8 mouse cellular contexts compared by ENCODE assay signal in genomic region chr11:106722831-106723361, GRCm38 (mm10). TPM values are rescaled to one million over a fixed set of nuclear protein-coding genes. Genes with fewer than 3 reads are reported as not detected.
DNase-seq lines count a peak whose midpoint lies in the region; ATAC-seq and TF ChIP-seq lines count a peak whose summit lies in the region.

No protein-coding gene starts in this region.

- H3K9ac ChIP-seq in forebrain, embryonic 14.5 days (ENCODE audit: low read length) = no peak overlapping the region

- no peaks in the 10 kb centered on the region for H3K27me3 ChIP-seq in forebrain, embryonic 14.5 days (replicated peaks; ENCODE audit: control insufficient read depth, insufficient read depth, low read length)

- no peaks in the 10 kb centered on the region for H3K36me3 ChIP-seq in forebrain, embryonic 14.5 days (ENCODE audit: control insufficient read depth, insufficient read depth, low read length)

- 33% methylated on average over 7 of the region's 7 CpGs for WGBS in forebrain, embryonic 14.5 days

- peak overlapping the region; percentile 56 for H3K27ac ChIP-seq in gastrocnemius, adult 2 months
- H3K27ac ChIP-seq in forebrain, embryonic 14.5 days (ENCODE audit: low read depth, low read length) = no peak overlapping the region

- TF ChIP-seq CTCF in gastrocnemius, adult 2 months (IDR thresholded peaks at IDR 0.05) = no peak

- no peaks in the 10 kb centered on the region for H3K4me1 ChIP-seq in forebrain, embryonic 14.5 days (ENCODE audit: control insufficient read depth, insufficient read depth, low read length)

- intact Hi-C loops in gastrocnemius, adult 2 months (cut with DNase I) = no loop called here

- no peak overlapping the region for H3K4me2 ChIP-seq in forebrain, embryonic 14.5 days (ENCODE audit: low read length)

- ATAC-seq in megakaryocyte progenitor cell, adult 5-6 weeks (replicated peaks; ENCODE audit: poor library complexity) = peak; percentile 77
- no peak for ATAC-seq in forebrain, embryonic 14.5 days

- no peak overlapping the region for H3K4me3 ChIP-seq in gastrocnemius, adult 2 months
- H3K4me3 ChIP-seq in forebrain, embryonic 14.5 days (ENCODE audit: low read depth, low read length) = no peak overlapping the region

- no peaks in the 10 kb centered on the region for H3K9me3 ChIP-seq in forebrain, embryonic 14.5 days (replicated peaks; ENCODE audit: control insufficient read depth, low read length)

- peak; percentile 46 for DNase-seq in gastrocnemius, adult 2 months
- no peak for DNase-seq in gastrocnemius, postnatal 4 days (ENCODE audit: low spot score in 2 of 2)
- peak; percentile 34 for DNase-seq in adrenal gland, postnatal 25 days
- DNase-seq in heart, postnatal 4 days = peak; percentile 42
- no peak for DNase-seq in forebrain, embryonic 14.5 days (ENCODE audit: low spot score)
- DNase-seq in spleen, postnatal 14 days (ENCODE audit: low spot score in 2 of 2) = no peak
- DNase-seq in left cerebral cortex, adult 11 months (ENCODE audit: low spot score) = no peak

RNA-seq across cellular contexts. Expression of gene Pecam1, which starts 27.5 kb away (rescaled TPM):
- 10 to 100 TPM; 37.1 to 43.8 TPM for total RNA-seq in gastrocnemius, adult 2 months (2021)
- total RNA-seq in gastrocnemius, postnatal 4 days (2021) = 100 to 1,000 TPM; 123 to 126 TPM
- 76.1 and 90.7 TPM in 2 replicates for total RNA-seq in adrenal gland, postnatal 25 days (2021)
- total RNA-seq in heart, postnatal 4 days (2021) = 100 to 1,000 TPM; 183 TPM
- 55.0 and 57.0 TPM in 2 replicates for total RNA-seq in megakaryocyte progenitor cell, adult 5-6 weeks (2015)
- 38.6 and 43.8 TPM in 2 replicates for total RNA-seq in megakaryocyte progenitor cell, adult 5-6 weeks (2017)
- 15.0 and 16.8 TPM in 2 replicates for polyA plus RNA-seq in forebrain, embryonic 14.5 days (2014; fragmentation: Nextera tagmentation; extraction: Ambion mirVana)

RNA-seq across cellular contexts. Expression of gene Milr1, which starts 28.1 kb away (rescaled TPM):
- total RNA-seq in gastrocnemius, adult 2 months (2021) = not detected
- 1 to 10 TPM; 1.1 to 1.8 TPM for total RNA-seq in gastrocnemius, postnatal 4 days (2021)
- total RNA-seq in adrenal gland, postnatal 25 days (2021) = 0.52 and 0.71 TPM in 2 replicates
- under 1 TPM; 0.55 to 0.86 TPM for total RNA-seq in heart, postnatal 4 days (2021)
- total RNA-seq in megakaryocyte progenitor cell, adult 5-6 weeks (2015) = 63.1 and 96.7 TPM in 2 replicates
- total RNA-seq in megakaryocyte progenitor cell, adult 5-6 weeks (2017) = 82.0 and 96.2 TPM in 2 replicates
- 0.61 and 0.78 TPM in 2 replicates for polyA plus RNA-seq in forebrain, embryonic 14.5 days (2014; fragmentation: Nextera tagmentation; extraction: Ambion mirVana)

RNA-seq across cellular contexts. Expression of gene Polg2, which starts 56.4 kb away (rescaled TPM):
- 1 to 10 TPM; 2.4 to 3.3 TPM for total RNA-seq in gastrocnemius, adult 2 months (2021)
- total RNA-seq in gastrocnemius, postnatal 4 days (2021) = 1 to 10 TPM; 8.2 TPM
- total RNA-seq in adrenal gland, postnatal 25 days (2021) = 7.1 and 8.4 TPM in 2 replicates
- 1 to 10 TPM; 3.1 to 3.4 TPM for total RNA-seq in heart, postnatal 4 days (2021)
- 12.4 and 13.3 TPM in 2 replicates for total RNA-seq in megakaryocyte progenitor cell, adult 5-6 weeks (2015)
- total RNA-seq in megakaryocyte progenitor cell, adult 5-6 weeks (2017) = 7.2 and 13.5 TPM in 2 replicates
- polyA plus RNA-seq in forebrain, embryonic 14.5 days (2014; fragmentation: Nextera tagmentation; extraction: Ambion mirVana) = 9.1 and 10.1 TPM in 2 replicates

Comparison
In these comparisons a context has a peak if more than half of its experiments do, and no peak if none do; other contexts are left out.
1. DNase-seq: peak in gastrocnemius, adult 2 months (single experiment), adrenal gland, postnatal 25 days (single experiment) and heart, postnatal 4 days (single experiment); none in gastrocnemius, postnatal 4 days (0 of 2), forebrain, embryonic 14.5 days (single experiment), spleen, postnatal 14 days (0 of 2) and left cerebral cortex, adult 11 months (single experiment).
2. RNA of gene Milr1, which starts 28.1 kb away (total RNA-seq): 63.1 to 96.7 TPM in megakaryocyte progenitor cell, adult 5-6 weeks; 1.1 to 1.8 TPM in gastrocnemius, postnatal 4 days, 0.55 to 0.86 TPM in heart, postnatal 4 days, 0.52 to 0.71 TPM in adrenal gland, postnatal 25 days and not detected in gastrocnemius, adult 2 months; every median in the first group is over 10 times any median in the second.